Mouse (Mus musculus) erythroblast, embryonic 14.5 days (primary cell): ENCODE results near the gene Rai14.

Experiments
- GATA1 ChIP-seq: IDR thresholded peaks from 2 replicates; pipeline ENCODE4 v1.6.1; 2012; ENCODE audit warnings: low read length, inconsistent platforms, mixed read lengths
- TAL1 ChIP-seq: IDR thresholded peaks from 3 replicates; pipeline ENCODE4 v1.6.1; 2012; ENCODE audit warnings: low read length, inconsistent platforms, mixed read lengths

DNA sequence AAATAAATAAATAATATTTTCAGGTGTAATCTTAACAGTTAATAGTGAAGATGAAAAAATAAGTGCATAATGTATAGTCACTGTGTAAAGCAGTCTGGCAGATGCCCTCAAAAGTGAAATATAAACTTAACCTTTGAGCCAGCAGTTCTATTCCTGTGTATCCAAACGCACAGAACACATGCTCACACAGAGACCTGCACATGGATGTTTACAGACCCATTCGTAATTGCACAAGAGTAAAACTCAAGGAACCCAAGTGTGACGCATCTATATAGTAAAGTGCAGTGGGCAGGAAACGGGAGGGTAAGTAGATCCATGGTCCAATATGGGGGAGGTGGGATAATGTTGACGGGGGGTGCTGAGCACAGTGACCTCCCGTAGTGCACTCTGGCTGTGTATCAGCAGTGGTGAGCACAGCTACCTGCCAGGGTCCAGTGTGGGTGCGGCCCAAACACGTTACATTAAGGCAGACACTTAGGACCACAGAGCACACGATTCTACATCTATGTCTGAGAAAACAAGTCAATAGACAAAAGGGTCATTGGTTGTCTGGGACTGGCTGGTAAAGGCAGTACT, 13.4 kb downstream of the Rai14 start:
- TF ChIP-seq GATA1 (no peak), TAL1 (no peak)
